Mouse (Mus musculus): Measurements from ENCODE around the gene Ntpcr. TPM values are rescaled to one million over a fixed set of nuclear protein-coding genes. Genes with fewer than 3 reads are reported as not detected.

The Ntpcr gene
- polyA plus RNA-seq, 1 experiment from 2014 or later, result 32.2 TPM

GRCm38 (mm10) chr8:125756391-125757105 is 26.8 kb downstream of the Ntpcr start:
- H3K27ac ChIP-seq (replicated peaks), result no peak overlapping the region
- no peak for TF ChIP-seq EP300 (optimal IDR thresholded peaks at IDR 0.05)
- no peak for TF ChIP-seq CTCF (IDR thresholded peaks at IDR 0.05; ENCODE audit: low read depth)
- DNase-seq (ENCODE audit: low spot score), result no peak
- 46% methylated on average over 9 of the region's 9 CpGs for WGBS
- H3K4me3 ChIP-seq (ENCODE audit: low read depth, low read length), result no peak overlapping the region
- H3K4me1 ChIP-seq (replicated peaks; ENCODE audit: control insufficient read depth, insufficient read depth), result no peaks in the 10 kb centered on the region
- H3K36me3 ChIP-seq (ENCODE audit: control insufficient read depth, insufficient read depth, low read length), result no peaks in the 10 kb centered on the region
- no peak overlapping the region for H3K9ac ChIP-seq (ENCODE audit: low read length)
- no peak overlapping the region for H3K4me2 ChIP-seq (replicated peaks; ENCODE audit: low read depth)
- H3K27me3 ChIP-seq (ENCODE audit: control insufficient read depth, insufficient read depth, low read length), result no peaks in the 10 kb centered on the region
- ATAC-seq (ENCODE audit: low FRiP score, low TSS enrichment), result 0 out of 2 replicates have a peak, but pooled peaks have one; percentile 8
- no peaks in the 10 kb centered on the region for H3K9me3 ChIP-seq (ENCODE audit: control insufficient read depth, low read length)

DNA sequence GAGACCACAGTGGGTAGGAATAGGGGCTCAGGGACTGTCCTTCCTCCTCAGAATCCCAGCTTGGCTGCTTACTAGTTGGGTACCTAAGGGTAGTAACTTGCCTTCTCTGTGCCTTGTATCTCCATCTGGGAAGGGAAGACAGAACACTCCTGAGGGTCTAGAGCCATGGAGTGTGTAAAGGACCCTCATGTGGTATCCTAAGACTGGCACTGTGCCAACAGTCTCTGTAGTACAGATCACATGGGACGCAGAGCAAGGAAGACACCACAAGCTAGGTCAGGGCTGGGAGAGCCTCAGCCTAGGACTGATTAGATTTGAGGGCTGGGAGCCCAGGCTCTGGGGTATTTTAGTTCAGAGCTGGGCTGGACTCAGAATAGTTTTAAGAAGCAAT is 27.3 kb downstream of the Ntpcr start:
- TF ChIP-seq EP300 (optimal IDR thresholded peaks at IDR 0.05) (no peak), CTCF (IDR thresholded peaks at IDR 0.05; ENCODE audit: low read depth) (no peak)
- H3K4me1 ChIP-seq (replicated peaks; ENCODE audit: control insufficient read depth, insufficient read depth), result no peaks in the 10 kb centered on the region
- no peak overlapping the region for H3K4me3 ChIP-seq (ENCODE audit: low read depth, low read length)
- no peak overlapping the region for H3K4me2 ChIP-seq (replicated peaks; ENCODE audit: low read depth)
- DNase-seq (ENCODE audit: low spot score) (no peak), ATAC-seq (ENCODE audit: low FRiP score, low TSS enrichment) (0 out of 2 replicates have a peak, but pooled peaks have one; percentile 23)
- H3K27ac ChIP-seq (replicated peaks), result no peak overlapping the region
- no peaks in the 10 kb centered on the region for H3K27me3 ChIP-seq (ENCODE audit: control insufficient read depth, insufficient read depth, low read length)
- H3K9me3 ChIP-seq (ENCODE audit: control insufficient read depth, low read length), result no peaks in the 10 kb centered on the region
- H3K36me3 ChIP-seq (ENCODE audit: control insufficient read depth, insufficient read depth, low read length), result no peaks in the 10 kb centered on the region
- 65% methylated on average over 1 of the region's 1 CpGs for WGBS
- no peak overlapping the region for H3K9ac ChIP-seq (ENCODE audit: low read length)

DNA sequence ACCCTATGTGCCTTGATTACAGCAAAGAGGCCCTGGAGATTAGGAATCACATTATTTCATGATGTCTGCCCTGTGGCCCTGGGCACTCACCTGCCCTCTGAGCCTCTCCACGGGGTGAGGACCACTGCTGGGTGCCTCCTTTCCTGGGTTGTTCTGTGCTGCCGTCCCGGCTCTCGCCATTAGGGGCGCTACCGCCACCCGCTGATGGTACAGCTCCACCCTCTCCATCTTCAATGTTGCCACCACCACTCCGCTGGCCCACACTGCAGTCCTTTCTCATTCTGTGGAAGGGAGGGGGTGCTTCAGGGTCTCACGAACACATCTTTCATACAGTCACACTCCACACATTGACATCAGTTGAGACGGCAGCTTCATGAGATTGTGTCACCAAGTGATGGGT is 29.3 kb downstream of the Ntpcr start:
- Histone ChIP-seq H3K27me3 (ENCODE audit: control insufficient read depth, insufficient read depth, low read length) (no peaks in the 10 kb centered on the region), H3K27ac (replicated peaks) (no peak overlapping the region), H3K4me2 (replicated peaks; ENCODE audit: low read depth) (no peak overlapping the region), H3K9me3 (ENCODE audit: control insufficient read depth, low read length) (no peaks in the 10 kb centered on the region), H3K9ac (ENCODE audit: low read length) (no peak overlapping the region), H3K4me1 (replicated peaks; ENCODE audit: control insufficient read depth, insufficient read depth) (no peaks in the 10 kb centered on the region), H3K4me3 (ENCODE audit: low read depth, low read length) (no peak overlapping the region), H3K36me3 (ENCODE audit: control insufficient read depth, insufficient read depth, low read length) (no peaks in the 10 kb centered on the region)
- WGBS, result 54% methylated on average over 10 of the region's 10 CpGs
- DNase-seq (ENCODE audit: low spot score) (no peak), ATAC-seq (ENCODE audit: low FRiP score, low TSS enrichment) (no peak)
- TF ChIP-seq EP300 (optimal IDR thresholded peaks at IDR 0.05), result no peak
- TF ChIP-seq CTCF (IDR thresholded peaks at IDR 0.05; ENCODE audit: low read depth), result peak; percentile 63

DNA sequence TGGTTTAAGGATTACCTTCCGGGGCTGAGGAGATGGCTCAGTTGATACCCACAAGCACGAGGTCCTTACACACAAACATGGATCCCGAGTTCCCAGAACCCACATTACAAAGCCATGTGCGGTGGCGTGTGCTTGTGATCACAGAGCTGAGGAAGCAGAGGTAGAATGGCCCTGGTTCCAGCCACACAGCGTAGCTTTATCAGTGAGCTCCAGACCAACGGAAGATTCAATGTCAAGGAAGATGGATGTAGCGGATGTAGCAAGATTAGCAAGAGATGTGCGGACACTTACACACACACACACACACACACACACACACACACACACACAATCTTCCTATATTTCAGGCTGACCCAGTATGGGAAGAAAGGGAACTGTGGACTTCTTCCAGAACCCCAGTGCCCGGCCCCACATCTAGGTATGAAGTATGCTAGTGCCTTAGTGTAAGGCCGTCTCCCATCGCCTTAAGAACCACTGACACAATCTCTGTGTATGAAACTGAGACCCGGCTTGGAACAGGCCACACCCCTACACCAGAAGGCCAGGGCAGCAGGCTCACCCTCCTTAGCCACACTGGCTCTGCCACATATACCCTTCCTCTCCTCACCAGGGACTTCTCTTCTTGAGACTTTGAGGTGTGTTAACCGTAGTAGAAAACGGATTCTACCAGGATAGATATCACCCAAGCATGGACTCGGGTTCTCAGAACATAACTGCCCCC is 33.5 kb downstream of the Ntpcr start:
- no peak for TF ChIP-seq EP300 (optimal IDR thresholded peaks at IDR 0.05)
- no peak for TF ChIP-seq CTCF (IDR thresholded peaks at IDR 0.05; ENCODE audit: low read depth)

DNA sequence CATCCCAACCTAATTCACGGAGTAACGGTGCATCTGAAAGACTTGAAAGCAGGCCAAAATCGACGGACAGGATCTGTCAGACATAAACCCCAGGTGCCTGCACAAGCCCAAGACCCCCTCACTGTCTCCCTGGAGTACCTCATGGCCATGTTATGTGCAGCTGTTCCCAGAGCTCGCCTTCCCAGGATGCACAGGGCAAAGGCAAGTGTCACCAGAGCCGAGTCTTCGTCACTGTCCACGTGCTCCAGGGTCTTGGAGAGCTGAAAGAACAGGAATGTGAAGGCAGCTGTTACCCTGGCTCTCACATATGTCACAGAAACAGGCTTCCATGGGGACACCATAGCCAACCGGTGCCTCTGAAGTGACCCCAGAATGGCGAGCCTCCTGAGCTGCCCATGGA is 38.3 kb downstream of the Ntpcr start:
- DNase-seq (ENCODE audit: low spot score) (no peak), ATAC-seq (ENCODE audit: low FRiP score, low TSS enrichment) (no peak)
- Histone ChIP-seq H3K9ac (ENCODE audit: low read length) (no peak overlapping the region), H3K9me3 (ENCODE audit: control insufficient read depth, low read length) (no peaks in the 10 kb centered on the region), H3K4me2 (replicated peaks; ENCODE audit: low read depth) (no peak overlapping the region), H3K36me3 (ENCODE audit: control insufficient read depth, insufficient read depth, low read length) (no peaks in the 10 kb centered on the region), H3K4me3 (ENCODE audit: low read depth, low read length) (no peak overlapping the region), H3K4me1 (replicated peaks; ENCODE audit: control insufficient read depth, insufficient read depth) (no peaks in the 10 kb centered on the region), H3K27me3 (ENCODE audit: control insufficient read depth, insufficient read depth, low read length) (no peaks in the 10 kb centered on the region), H3K27ac (replicated peaks) (no peak overlapping the region)
- TF ChIP-seq EP300 (optimal IDR thresholded peaks at IDR 0.05) (no peak), CTCF (IDR thresholded peaks at IDR 0.05; ENCODE audit: low read depth) (no peak)
- WGBS, result 76% methylated on average over 10 of the region's 10 CpGs

More for the DNA sequence above, 33.5 kb downstream of the Ntpcr start:
- DNase-seq (ENCODE audit: low spot score) (no peak), ATAC-seq (ENCODE audit: low FRiP score, low TSS enrichment) (no peak)
- Histone ChIP-seq H3K36me3 (ENCODE audit: control insufficient read depth, insufficient read depth, low read length) (no peaks in the 10 kb centered on the region), H3K27me3 (ENCODE audit: control insufficient read depth, insufficient read depth, low read length) (no peaks in the 10 kb centered on the region), H3K9me3 (ENCODE audit: control insufficient read depth, low read length) (no peaks in the 10 kb centered on the region), H3K4me2 (replicated peaks; ENCODE audit: low read depth) (no peak overlapping the region), H3K4me1 (replicated peaks; ENCODE audit: control insufficient read depth, insufficient read depth) (no peaks in the 10 kb centered on the region), H3K4me3 (ENCODE audit: low read depth, low read length) (no peak overlapping the region), H3K27ac (replicated peaks) (no peak overlapping the region), H3K9ac (ENCODE audit: low read length) (no peak overlapping the region)
- 92% methylated on average over 16 of the region's 16 CpGs for WGBS

- no peak overlapping the region for H3K4me3 ChIP-seq (ENCODE audit: low read depth, low read length)
- H3K9ac ChIP-seq (ENCODE audit: low read length), result no peak overlapping the region
- no peaks in the 10 kb centered on the region for H3K4me1 ChIP-seq (replicated peaks; ENCODE audit: control insufficient read depth, insufficient read depth)
- no peak overlapping the region for H3K27ac ChIP-seq (replicated peaks)
- no peak for DNase-seq (ENCODE audit: low spot score)
- ATAC-seq (ENCODE audit: low FRiP score, low TSS enrichment), result no peak
- no peaks in the 10 kb centered on the region for H3K9me3 ChIP-seq (ENCODE audit: control insufficient read depth, low read length)
- H3K27me3 ChIP-seq (ENCODE audit: control insufficient read depth, insufficient read depth, low read length), result no peaks in the 10 kb centered on the region
- 19% methylated on average over 2 of the region's 2 CpGs for WGBS
- no peak for TF ChIP-seq CTCF (IDR thresholded peaks at IDR 0.05; ENCODE audit: low read depth)
- TF ChIP-seq EP300 (optimal IDR thresholded peaks at IDR 0.05), result no peak
- H3K36me3 ChIP-seq (ENCODE audit: control insufficient read depth, insufficient read depth, low read length), result no peaks in the 10 kb centered on the region
- no peak overlapping the region for H3K4me2 ChIP-seq (replicated peaks; ENCODE audit: low read depth)
These were observed 42.5 kb downstream of the Ntpcr start for GRCm38 (mm10) chr8:125772300-125772699.
